Comparison of ENCODE assay signal across 8 mouse cellular contexts in the genomic region with DNA sequence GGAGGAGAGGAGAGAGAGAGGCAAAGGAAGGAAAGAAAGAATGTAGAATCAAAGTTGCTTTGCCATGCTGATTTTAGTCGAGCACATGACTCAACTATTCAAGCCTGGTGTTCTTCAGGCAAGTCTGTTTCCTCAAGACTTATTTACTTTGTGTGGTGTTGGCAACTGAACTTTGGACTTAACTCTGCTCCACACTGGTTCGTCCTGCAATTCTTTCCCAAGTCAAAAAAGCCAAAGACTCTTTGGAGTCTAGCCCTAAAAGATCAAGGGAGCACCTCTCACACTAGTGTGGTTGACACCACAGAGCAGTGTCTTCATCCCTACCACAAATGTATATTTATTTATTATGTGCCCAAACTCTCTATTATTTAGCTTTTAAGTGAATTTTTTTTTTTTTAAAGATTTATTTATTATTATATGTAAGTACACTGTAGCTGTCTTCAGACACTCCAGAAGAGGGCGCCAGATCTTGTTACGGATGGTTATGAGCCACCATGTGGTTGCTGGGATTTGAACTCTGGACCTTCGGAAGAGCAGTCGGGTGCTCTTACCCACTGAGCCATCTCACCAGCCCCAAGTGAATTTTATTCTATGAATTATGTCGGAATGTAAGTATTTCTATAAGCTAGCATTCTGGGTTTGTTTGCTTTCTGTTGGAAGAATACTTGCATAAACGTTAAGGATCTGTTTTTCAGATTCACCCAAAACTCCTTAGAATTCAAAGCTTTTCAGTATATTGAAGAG. TPM values are rescaled to one million over a fixed set of nuclear protein-coding genes. Genes with fewer than 3 reads are reported as not detected.
A peak's percentile ranks its signal among the peaks of the same experiment; 100 is the strongest.
DNase-seq lines count a peak whose midpoint lies in the region; ATAC-seq lines count a peak whose summit lies in the region.

No protein-coding gene starts in this region.

- H3K9me3 ChIP-seq in heart, embryonic 10.5 days = no peaks in the 10 kb centered on the region
- no peaks in the 10 kb centered on the region for H3K9me3 ChIP-seq in hindbrain, embryonic 16.5 days (ENCODE audit: control insufficient read depth, low read length)
- no peaks in the 10 kb centered on the region for H3K9me3 ChIP-seq in midbrain, embryonic 10.5 days (replicated peaks)

- peaks cover 19% of the 10 kb centered on the region for H3K36me3 ChIP-seq in heart, embryonic 10.5 days
- peaks cover 3% of the 10 kb centered on the region; the same call in 1 of the 2 replicates for H3K36me3 ChIP-seq in hindbrain, embryonic 16.5 days (ENCODE audit: control insufficient read depth, insufficient read depth, low read length)
- H3K36me3 ChIP-seq in midbrain, embryonic 10.5 days = peaks cover 24% of the 10 kb centered on the region

- no peak for DNase-seq in heart, embryonic 10.5 days (ENCODE audit: low spot score)
- no peak for DNase-seq in heart, postnatal 25 days (ENCODE audit: low spot score)
- DNase-seq in NIH3T3 (ENCODE audit: low read depth) = peak; percentile 34
- no peak for DNase-seq in midbrain, embryonic 10.5 days (ENCODE audit: low spot score)
- DNase-seq in urinary bladder, postnatal 14 days (ENCODE audit: low spot score) = no peak
- no peak for DNase-seq in thymus, postnatal 36 days
- DNase-seq in lung, adult 18-20 months = no peak

- intact Hi-C loops in heart, postnatal 25 days (cut with DNase I) = no loop called here

- no peak for ATAC-seq in hindbrain, embryonic 16.5 days

- H3K27ac ChIP-seq in heart, embryonic 10.5 days = peak overlapping the region; percentile 99; the same call in 1 of the 2 replicates
- peak overlapping the region; percentile 97 for H3K27ac ChIP-seq in hindbrain, embryonic 16.5 days (ENCODE audit: low read depth, low read length)
- peak overlapping the region; percentile 98 for H3K27ac ChIP-seq in midbrain, embryonic 10.5 days (replicated peaks)

- WGBS in heart, embryonic 10.5 days = 59% methylated on average over 8 of the region's 8 CpGs
- WGBS in hindbrain, embryonic 16.5 days = 63% methylated on average over 7 of the region's 8 CpGs
- WGBS in midbrain, embryonic 10.5 days = 58% methylated on average over 8 of the region's 8 CpGs

- H3K4me3 ChIP-seq in heart, embryonic 10.5 days = peak overlapping the region; percentile 96
- peak overlapping the region; percentile 54 for H3K4me3 ChIP-seq in hindbrain, embryonic 16.5 days (ENCODE audit: low read length)
- peak overlapping the region; percentile 100 for H3K4me3 ChIP-seq in midbrain, embryonic 10.5 days

- H3K4me2 ChIP-seq in hindbrain, embryonic 16.5 days (ENCODE audit: low read length) = peak overlapping the region; percentile 72

- H3K27me3 ChIP-seq in heart, embryonic 10.5 days (ENCODE audit: insufficient read depth, poor library complexity, severe bottlenecking) = no peaks in the 10 kb centered on the region
- H3K27me3 ChIP-seq in hindbrain, embryonic 16.5 days (replicated peaks; ENCODE audit: control insufficient read depth, insufficient read depth, low read length) = no peaks in the 10 kb centered on the region
- no peaks in the 10 kb centered on the region for H3K27me3 ChIP-seq in midbrain, embryonic 10.5 days (ENCODE audit: low read depth, poor library complexity, severe bottlenecking)

- H3K9ac ChIP-seq in hindbrain, embryonic 16.5 days (ENCODE audit: low read depth, low read length) = no peak overlapping the region

- H3K4me1 ChIP-seq in heart, embryonic 10.5 days = peaks cover 15% of the 10 kb centered on the region
- peaks cover 21% of the 10 kb centered on the region for H3K4me1 ChIP-seq in hindbrain, embryonic 16.5 days (ENCODE audit: control insufficient read depth, insufficient read depth, low read depth, low read length)
- peaks cover 21% of the 10 kb centered on the region for H3K4me1 ChIP-seq in midbrain, embryonic 10.5 days

RNA-seq across cellular contexts. Expression of gene Khdc4, which starts 1.2 kb away (rescaled TPM):
- polyA plus RNA-seq in heart, embryonic 10.5 days (2016; fragmentation: Nextera tagmentation; extraction: Ambion mirVana) = 73.3 and 87.3 TPM in 2 replicates
- total RNA-seq in heart, postnatal 25 days (2021) = 10 to 100 TPM; 27.1 to 28.8 TPM
- 70.2 and 81.8 TPM in 2 replicates for polyA plus RNA-seq in hindbrain, embryonic 16.5 days (2015; fragmentation: Nextera tagmentation; extraction: Ambion mirVana)
- polyA plus RNA-seq in midbrain, embryonic 10.5 days (2016; fragmentation: Nextera tagmentation; extraction: Ambion mirVana) = 95.5 and 102 TPM in 2 replicates

RNA-seq across cellular contexts. Expression of gene Rxfp4, which starts 31.5 kb away (rescaled TPM):
- not detected in 2 replicates for polyA plus RNA-seq in heart, embryonic 10.5 days (2016; fragmentation: Nextera tagmentation; extraction: Ambion mirVana)
- total RNA-seq in heart, postnatal 25 days (2021) = not detected
- not detected in 2 replicates for polyA plus RNA-seq in hindbrain, embryonic 16.5 days (2015; fragmentation: Nextera tagmentation; extraction: Ambion mirVana)
- not detected in 2 replicates for polyA plus RNA-seq in midbrain, embryonic 10.5 days (2016; fragmentation: Nextera tagmentation; extraction: Ambion mirVana)

RNA-seq across cellular contexts. Expression of gene Rit1, which starts 32.2 kb away (rescaled TPM):
- polyA plus RNA-seq in heart, embryonic 10.5 days (2016; fragmentation: Nextera tagmentation; extraction: Ambion mirVana) = 40.5 and 42.5 TPM in 2 replicates
- total RNA-seq in heart, postnatal 25 days (2021) = 10 to 100 TPM; 71.7 to 76.2 TPM
- 72.2 and 72.6 TPM in 2 replicates for polyA plus RNA-seq in hindbrain, embryonic 16.5 days (2015; fragmentation: Nextera tagmentation; extraction: Ambion mirVana)
- 38.9 and 43.8 TPM in 2 replicates for polyA plus RNA-seq in midbrain, embryonic 10.5 days (2016; fragmentation: Nextera tagmentation; extraction: Ambion mirVana)
